8 mouse cellular contexts compared by ENCODE assay signal in the genomic region with DNA sequence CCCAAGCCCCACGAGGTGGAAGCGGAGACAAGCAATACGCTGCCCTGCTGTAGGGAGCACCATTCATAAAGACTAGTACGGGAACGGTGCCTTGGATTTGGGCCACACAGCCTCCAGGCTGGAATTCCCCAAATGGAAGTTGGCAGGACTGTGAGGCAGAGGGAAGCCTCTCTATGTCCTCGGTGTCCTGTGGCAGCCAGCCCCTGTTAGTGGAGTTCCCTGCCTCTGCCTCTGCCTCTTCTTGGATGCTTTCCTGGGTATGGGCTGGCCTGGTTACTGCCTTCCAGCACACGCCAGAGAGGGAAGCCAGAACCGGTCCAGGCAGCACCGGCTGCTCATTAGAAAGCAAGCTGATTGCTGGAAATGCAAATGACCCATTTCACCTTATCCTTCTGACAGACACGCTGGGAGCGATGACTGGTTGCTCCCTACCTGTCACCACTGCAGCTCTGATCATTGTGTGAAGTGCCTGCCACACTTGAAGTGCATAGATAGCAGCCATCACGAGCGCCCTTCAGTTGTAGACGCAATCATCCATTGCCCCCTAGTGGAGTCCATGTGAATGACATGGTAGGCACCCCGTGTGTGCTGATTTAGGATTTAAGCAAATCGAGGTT. TPM values are rescaled to one million over a fixed set of nuclear protein-coding genes. Genes with fewer than 3 reads are reported as not detected.
DNase-seq lines count a peak whose midpoint lies in the region; ATAC-seq lines count a peak whose summit lies in the region.

No protein-coding gene starts in this region.

- peak overlapping the region; percentile 14; the same call in 1 of the 2 replicates for H3K4me3 ChIP-seq in midbrain, embryonic 10.5 days

- 36% methylated on average over 16 of the region's 16 CpGs for WGBS in midbrain, embryonic 10.5 days

- peak overlapping the region; percentile 75 for H3K27ac ChIP-seq in midbrain, embryonic 10.5 days (replicated peaks)

- no peaks in the 10 kb centered on the region for H3K9me3 ChIP-seq in midbrain, embryonic 10.5 days (replicated peaks)

- peaks cover 27% of the 10 kb centered on the region; the same call in 1 of the 2 replicates for H3K27me3 ChIP-seq in midbrain, embryonic 10.5 days (ENCODE audit: low read depth, poor library complexity, severe bottlenecking)

- H3K4me1 ChIP-seq in midbrain, embryonic 10.5 days, result peaks cover 57% of the 10 kb centered on the region

- peak; percentile 74 for DNase-seq in adrenal gland, adult 18-20 months (ENCODE audit: low spot score in 2 of 2)
- peak; percentile 94 for DNase-seq in embryo, embryonic 10.5 days (ENCODE audit: low spot score)
- peak; percentile 85 for DNase-seq in gastrocnemius, postnatal 25 days
- peak; percentile 85 to 95 for DNase-seq in left cerebral cortex, adult 9 months (ENCODE audit: low spot score in 2 of 2)
- peak; percentile 83 for DNase-seq in midbrain, embryonic 10.5 days (ENCODE audit: low spot score)
- peak; percentile 83 to 88 for DNase-seq in right cerebral cortex, postnatal 36 days (ENCODE audit: low spot score in 2 of 2)
- DNase-seq in yolk sac, embryonic 10.5 days (ENCODE audit: low spot score), result peak; percentile 54

- ATAC-seq in inflammation-experienced regulatory T-cells, adult 6 months, result peak; percentile 57

- no peaks in the 10 kb centered on the region for H3K36me3 ChIP-seq in midbrain, embryonic 10.5 days

RNA-seq across cellular contexts. Expression of gene Wdr95, which starts 4.1 kb away (rescaled TPM):
- total RNA-seq in adrenal gland, adult 18-20 months (2021), result not detected
- not detected for total RNA-seq in gastrocnemius, postnatal 25 days (2021)
- polyA plus RNA-seq in inflammation-experienced regulatory T-cells, adult 6 months (2017; shearing (Covaris generic)), result 1 to 10 TPM in 1 of 3 experiments, not detected in 2; 3.0 TPM
- not detected in 2 replicates for polyA plus RNA-seq in midbrain, embryonic 10.5 days (2016; fragmentation: Nextera tagmentation; extraction: Ambion mirVana)

Comparison
In these comparisons a context has a peak if more than half of its experiments do, and no peak if none do; other contexts are left out.
1. Peak in every context shown above with its lines: DNase-seq, ATAC-seq, H3K4me3 ChIP-seq and H3K27ac ChIP-seq.